Mouse (Mus musculus): ENCODE results near the gene Vrk3.

DNA sequence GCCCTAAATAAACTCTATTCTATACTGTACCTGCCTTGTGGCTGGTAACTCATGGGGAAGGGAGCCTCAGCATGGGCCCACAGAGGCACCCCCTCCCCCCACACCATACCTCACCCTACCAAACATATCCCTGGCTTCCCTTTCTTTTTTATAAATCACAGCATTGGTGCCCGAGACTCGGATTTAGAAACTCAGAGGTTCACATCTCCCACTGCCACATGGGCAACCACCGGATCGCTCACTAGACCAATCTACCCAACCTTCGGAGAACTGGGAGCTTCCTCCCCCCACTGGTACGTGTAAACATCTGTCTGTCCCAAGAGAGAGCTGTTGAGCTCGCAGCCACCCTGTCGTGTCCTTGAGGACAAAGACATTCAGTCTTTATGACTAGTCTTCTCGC lies 3.9 kb upstream of the Vrk3 start:
- TF ChIP-seq TAL1 (IDR thresholded peaks at IDR 0.05; ENCODE audit: low read length): no peak
- TF ChIP-seq GATA1 (IDR thresholded peaks at IDR 0.05; ENCODE audit: low read length): no peak

Measured in erythroblast, embryonic 14.5 days (primary cell).